Mouse (Mus musculus): ENCODE data around the gene Ilf2. TPM values are rescaled to one million over a fixed set of nuclear protein-coding genes. Genes with fewer than 3 reads are reported as not detected.
A peak's percentile ranks its signal among the peaks of the same experiment; 100 is the strongest.

Ilf2 gene
- total and polyA plus RNA-seq, 2 experiments from 2014 or later, result 119 to 177 TPM

DNA sequence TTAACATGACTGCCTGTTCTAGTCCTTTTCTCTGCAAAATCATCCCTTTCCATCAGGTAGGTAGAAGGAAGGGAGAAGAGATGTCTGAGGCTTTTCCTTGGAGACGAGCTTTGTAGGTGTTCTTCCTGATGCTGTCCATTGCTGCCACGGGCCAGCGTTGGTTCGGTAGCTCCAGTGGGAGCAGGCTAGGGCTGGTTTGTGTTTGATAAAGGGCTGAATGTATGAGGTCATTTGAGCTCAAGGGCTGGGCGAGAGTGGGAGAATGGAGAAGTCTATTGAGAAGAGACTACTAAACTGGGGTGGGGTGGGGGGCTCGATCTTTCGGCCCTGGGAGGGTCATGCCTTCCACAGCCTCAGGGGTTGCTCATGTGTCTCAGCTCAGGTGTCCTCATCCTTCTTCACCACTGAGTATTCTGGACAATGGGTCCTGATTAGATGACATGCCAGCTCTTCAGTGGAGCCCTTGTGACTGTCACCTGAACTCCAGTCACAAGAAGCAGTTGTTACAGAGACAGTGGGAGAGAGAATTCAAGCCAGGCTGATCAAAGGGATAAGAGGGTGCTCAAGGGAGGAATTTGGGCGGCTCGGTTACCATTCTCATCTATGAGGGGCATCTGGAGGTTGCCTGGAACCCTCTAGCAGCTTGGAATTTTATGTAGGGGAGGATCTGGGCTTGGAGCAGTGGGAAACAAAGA, 37.2 kb downstream of the Ilf2 start:
- ATAC-seq, result no peak
- peaks cover 7% of the 10 kb centered on the region; the same call in 1 of the 2 replicates for H3K4me1 ChIP-seq (ENCODE audit: insufficient read depth, low read length)
- peak overlapping the region; percentile 56; the same call in 1 of the 2 replicates for H3K4me2 ChIP-seq (ENCODE audit: low read depth, low read length)
- H3K4me3 ChIP-seq (ENCODE audit: low read length), result no peak overlapping the region
- no peak overlapping the region for H3K9ac ChIP-seq (replicated peaks; ENCODE audit: low read length)
- H3K27me3 ChIP-seq (ENCODE audit: insufficient read depth, low read length), result peaks cover 4% of the 10 kb centered on the region
- no peak for DNase-seq (ENCODE audit: low spot score)
- no peak overlapping the region for H3K27ac ChIP-seq
- no peak for TF ChIP-seq CTCF (IDR thresholded peaks at IDR 0.05; ENCODE audit: low read depth)
- no peaks in the 10 kb centered on the region for H3K9me3 ChIP-seq (ENCODE audit: low read length)
- no peaks in the 10 kb centered on the region for H3K36me3 ChIP-seq (ENCODE audit: insufficient read depth, low read length)
- 81% methylated on average over 9 of the region's 9 CpGs for WGBS

DNA sequence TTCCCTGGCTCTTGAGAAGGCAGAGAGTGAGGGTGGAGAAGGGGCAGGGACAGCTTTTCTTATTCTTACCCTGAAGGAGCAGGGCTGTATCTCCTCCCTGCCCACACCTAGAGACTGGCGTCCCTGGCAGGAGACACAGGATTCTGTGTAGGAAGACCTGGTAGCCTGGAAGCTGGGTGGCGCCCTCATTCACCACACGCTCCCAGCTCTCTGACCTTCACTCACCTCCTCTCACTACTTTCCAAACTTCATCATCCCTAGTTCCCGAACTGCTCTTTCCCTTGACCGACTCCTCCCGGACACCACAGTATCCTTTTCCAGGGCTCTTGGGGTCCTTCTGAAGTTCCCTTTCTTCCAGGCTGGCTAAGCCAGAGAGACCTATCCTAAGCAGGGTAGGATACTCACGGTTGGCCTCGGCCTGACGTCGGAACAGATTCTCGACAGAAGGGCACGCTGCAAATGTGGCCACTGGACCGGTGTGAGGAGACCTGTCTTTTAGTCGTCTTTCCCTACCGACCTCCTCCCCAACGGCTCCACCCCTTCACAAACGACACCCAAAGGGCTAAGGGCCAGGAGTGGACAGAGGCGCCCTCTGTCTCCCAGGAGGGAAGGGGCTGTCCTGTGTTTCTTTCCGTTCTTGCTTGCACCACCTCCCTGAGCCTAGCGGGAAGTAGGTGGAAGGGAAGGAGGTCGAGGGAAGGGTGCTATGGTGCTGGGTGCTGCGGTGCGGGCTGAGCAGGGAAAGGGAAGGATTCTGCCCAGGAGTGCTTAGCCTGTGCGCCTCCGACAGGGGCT, 38.1 kb downstream of the Ilf2 start, which contains the start of the genes S100a1 and S100a13:
TSS of gene S100a1 (minus strand) at position 597 of the 795 bp plus-strand sequence.
TSS of gene S100a13 (plus strand) at position 640 of the 795 bp plus-strand sequence.
- peaks cover 7% of the 10 kb centered on the region; the same call in 1 of the 2 replicates for H3K4me1 ChIP-seq (ENCODE audit: insufficient read depth, low read length)
- H3K4me2 ChIP-seq (ENCODE audit: low read depth, low read length), result peak within 1 kb of the TSS; percentile 56
- H3K27ac ChIP-seq, result peak within 1 kb of the TSS; percentile 42; the same call in 1 of the 2 replicates
- ATAC-seq, result peak; percentile 37; the same call in 1 of the 2 replicates
- no peaks in the 10 kb centered on the region for H3K36me3 ChIP-seq (ENCODE audit: insufficient read depth, low read length)
- H3K9ac ChIP-seq (replicated peaks; ENCODE audit: low read length), result 0 out of 2 replicates have a peak within 1 kb of the TSS, but pooled peaks have one; percentile 22
- DNase-seq (ENCODE audit: low spot score), result peak; percentile 52
- H3K4me3 ChIP-seq (ENCODE audit: low read length), result peak within 1 kb of the TSS; percentile 26
- 8% methylated on average over 24 of the region's 25 CpGs for WGBS
- H3K9me3 ChIP-seq (ENCODE audit: low read length), result no peaks in the 10 kb centered on the region
- peak; percentile 50; the same call in 1 of the 2 replicates for TF ChIP-seq CTCF (IDR thresholded peaks at IDR 0.05; ENCODE audit: low read depth)
- H3K27me3 ChIP-seq (ENCODE audit: insufficient read depth, low read length), result peaks cover 4% of the 10 kb centered on the region

DNA sequence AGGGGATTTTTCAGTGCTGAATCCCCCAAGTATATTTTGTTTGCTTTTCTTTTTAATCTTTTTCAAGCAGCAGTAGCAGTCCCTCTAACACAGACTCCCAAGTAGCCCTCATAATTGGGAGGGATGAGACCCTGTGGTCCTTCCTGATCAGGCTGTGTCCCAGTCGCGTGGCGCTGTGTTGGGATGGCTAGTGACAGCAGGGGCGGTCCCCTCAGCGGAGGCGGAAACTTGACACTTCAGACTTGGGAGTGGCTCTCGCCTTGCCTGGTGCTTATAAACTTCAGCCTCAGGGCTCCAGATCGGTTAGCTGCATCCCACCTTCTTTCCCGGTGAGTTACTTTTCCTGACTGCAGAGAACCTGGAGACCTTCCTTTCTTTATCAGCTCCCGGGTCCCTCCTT, 38.8 kb downstream of the Ilf2 start:
- Histone ChIP-seq H3K4me3 (ENCODE audit: low read length) (peak overlapping the region; percentile 26), H3K27ac (peak overlapping the region; percentile 42; the same call in 1 of the 2 replicates), H3K9me3 (ENCODE audit: low read length) (no peaks in the 10 kb centered on the region), H3K4me2 (ENCODE audit: low read depth, low read length) (peak overlapping the region; percentile 56), H3K9ac (replicated peaks; ENCODE audit: low read length) (0 out of 2 replicates have a peak overlapping the region, but pooled peaks have one; percentile 13), H3K27me3 (ENCODE audit: insufficient read depth, low read length) (peaks cover 4% of the 10 kb centered on the region), H3K36me3 (ENCODE audit: insufficient read depth, low read length) (no peaks in the 10 kb centered on the region), H3K4me1 (ENCODE audit: insufficient read depth, low read length) (peaks cover 7% of the 10 kb centered on the region; the same call in 1 of the 2 replicates)
- TF ChIP-seq CTCF (IDR thresholded peaks at IDR 0.05; ENCODE audit: low read depth), result no peak
- WGBS, result 1% methylated on average over 10 of the region's 10 CpGs
- ATAC-seq (peak; percentile 54), DNase-seq (ENCODE audit: low spot score) (peak; percentile 28)

DNA sequence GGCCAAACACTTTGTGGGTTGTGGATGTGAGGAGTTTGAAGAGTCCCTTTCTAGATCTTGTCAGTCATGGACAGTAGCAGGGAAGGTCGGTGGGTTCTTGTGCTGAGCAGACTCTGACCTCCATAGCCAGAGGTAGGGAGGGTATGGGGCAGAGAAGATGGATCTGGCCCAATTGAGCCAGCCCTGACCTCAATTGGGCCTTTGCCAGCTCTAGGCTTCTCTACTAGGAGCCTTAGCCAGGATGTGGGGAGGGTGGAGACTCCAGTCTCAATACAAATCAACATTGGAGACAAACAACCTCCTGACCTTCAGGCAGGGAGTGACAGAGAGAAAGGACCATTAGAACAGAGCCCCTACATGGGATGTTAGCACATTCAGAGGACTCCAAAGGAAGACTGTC, 39.3 kb downstream of the Ilf2 start:
- Histone ChIP-seq H3K27me3 (ENCODE audit: insufficient read depth, low read length) (peaks cover 4% of the 10 kb centered on the region), H3K4me1 (ENCODE audit: insufficient read depth, low read length) (peaks cover 7% of the 10 kb centered on the region; the same call in 1 of the 2 replicates), H3K9ac (replicated peaks; ENCODE audit: low read length) (0 out of 2 replicates have a peak overlapping the region, but pooled peaks have one; percentile 13), H3K4me3 (ENCODE audit: low read length) (peak overlapping the region; percentile 26), H3K9me3 (ENCODE audit: low read length) (no peaks in the 10 kb centered on the region), H3K4me2 (ENCODE audit: low read depth, low read length) (peak overlapping the region; percentile 56), H3K27ac (0 out of 2 replicates have a peak overlapping the region, but pooled peaks have one; percentile 42), H3K36me3 (ENCODE audit: insufficient read depth, low read length) (no peaks in the 10 kb centered on the region)
- WGBS, result 41% methylated on average over 1 of the region's 1 CpGs
- no peak for TF ChIP-seq CTCF (IDR thresholded peaks at IDR 0.05; ENCODE audit: low read depth)
- DNase-seq (ENCODE audit: low spot score), result no peak
- ATAC-seq, result no peak

DNA sequence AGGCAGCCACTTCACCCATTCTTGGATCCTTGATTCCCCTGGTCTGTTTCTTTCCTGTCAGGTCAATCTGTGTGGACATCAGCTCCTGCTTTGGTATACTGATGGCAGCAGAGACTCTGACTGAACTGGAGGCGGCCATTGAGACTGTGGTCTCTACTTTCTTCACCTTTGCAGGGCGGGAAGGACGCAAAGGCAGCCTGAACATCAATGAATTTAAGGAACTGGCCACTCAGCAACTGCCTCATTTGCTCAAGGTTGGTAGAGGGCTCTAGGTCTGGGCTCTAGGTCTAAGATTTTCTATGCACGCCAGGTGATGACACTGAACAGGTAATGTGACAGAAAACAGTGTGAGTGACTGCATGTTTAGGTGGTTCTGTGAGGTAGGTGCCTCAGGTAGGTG, 39.9 kb downstream of the Ilf2 start:
- Histone ChIP-seq H3K9ac (replicated peaks; ENCODE audit: low read length) (no peak overlapping the region), H3K27ac (no peak overlapping the region), H3K4me1 (ENCODE audit: insufficient read depth, low read length) (peaks cover 7% of the 10 kb centered on the region; the same call in 1 of the 2 replicates), H3K4me2 (ENCODE audit: low read depth, low read length) (no peak overlapping the region), H3K27me3 (ENCODE audit: insufficient read depth, low read length) (peaks cover 4% of the 10 kb centered on the region), H3K4me3 (ENCODE audit: low read length) (no peak overlapping the region), H3K36me3 (ENCODE audit: insufficient read depth, low read length) (no peaks in the 10 kb centered on the region), H3K9me3 (ENCODE audit: low read length) (no peaks in the 10 kb centered on the region)
- WGBS, result 85% methylated on average over 4 of the region's 4 CpGs
- ATAC-seq (no peak), DNase-seq (ENCODE audit: low spot score) (no peak)
- TF ChIP-seq CTCF (IDR thresholded peaks at IDR 0.05; ENCODE audit: low read depth), result no peak

DNA sequence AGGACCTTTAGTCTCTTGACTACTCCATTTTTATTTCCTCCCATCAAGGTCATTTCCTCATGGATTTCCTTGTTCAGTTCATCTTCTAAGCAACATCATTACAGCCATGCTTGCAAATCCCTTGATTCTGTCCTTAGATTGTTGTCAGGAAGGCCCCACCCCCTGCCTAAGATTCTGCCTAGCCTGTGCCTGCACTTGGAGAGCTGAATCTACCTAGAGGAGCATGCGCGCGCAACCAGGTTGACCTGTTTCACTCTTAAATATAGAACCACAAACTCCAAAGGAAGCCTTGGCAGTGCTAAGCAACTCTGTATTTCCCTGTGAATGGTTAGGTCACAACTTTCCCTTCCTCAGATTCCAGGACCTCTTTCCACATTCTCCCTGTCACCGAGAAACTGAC, 41.8 kb downstream of the Ilf2 start:
- Histone ChIP-seq H3K4me3 (ENCODE audit: low read length) (no peak overlapping the region), H3K27ac (no peak overlapping the region), H3K27me3 (ENCODE audit: insufficient read depth, low read length) (peaks cover 4% of the 10 kb centered on the region), H3K9ac (replicated peaks; ENCODE audit: low read length) (no peak overlapping the region), H3K9me3 (ENCODE audit: low read length) (no peaks in the 10 kb centered on the region), H3K4me2 (ENCODE audit: low read depth, low read length) (no peak overlapping the region), H3K4me1 (ENCODE audit: insufficient read depth, low read length) (peaks cover 7% of the 10 kb centered on the region; the same call in 1 of the 2 replicates), H3K36me3 (ENCODE audit: insufficient read depth, low read length) (no peaks in the 10 kb centered on the region)
- WGBS, result 83% methylated on average over 4 of the region's 4 CpGs
- ATAC-seq, result no peak
- DNase-seq (ENCODE audit: low spot score), result no peak
- TF ChIP-seq CTCF (IDR thresholded peaks at IDR 0.05; ENCODE audit: low read depth), result no peak
